Mouse (Mus musculus) cerebellum, adult 2 months (tissue): ENCODE measurements around the gene Klk1.

Experiments
- CTCF ChIP-seq: fragments of 200-500 bp; IDR thresholded peaks from 2 replicates; pipeline ENCODE4 v1.5.1; 2011; ENCODE audit warnings: low read depth, mild to moderate bottlenecking, control low read depth, low read length, moderate library complexity, borderline replicate concordance; ENCODE audit not compliant: insufficient read depth
- POLR2A ChIP-seq: fragments of 200-500 bp; IDR thresholded peaks from 2 replicates; pipeline ENCODE4 v1.6.1; 2011; ENCODE audit warnings: low read length, control low read depth, borderline replicate concordance; ENCODE audit not compliant: insufficient read depth

DNA sequence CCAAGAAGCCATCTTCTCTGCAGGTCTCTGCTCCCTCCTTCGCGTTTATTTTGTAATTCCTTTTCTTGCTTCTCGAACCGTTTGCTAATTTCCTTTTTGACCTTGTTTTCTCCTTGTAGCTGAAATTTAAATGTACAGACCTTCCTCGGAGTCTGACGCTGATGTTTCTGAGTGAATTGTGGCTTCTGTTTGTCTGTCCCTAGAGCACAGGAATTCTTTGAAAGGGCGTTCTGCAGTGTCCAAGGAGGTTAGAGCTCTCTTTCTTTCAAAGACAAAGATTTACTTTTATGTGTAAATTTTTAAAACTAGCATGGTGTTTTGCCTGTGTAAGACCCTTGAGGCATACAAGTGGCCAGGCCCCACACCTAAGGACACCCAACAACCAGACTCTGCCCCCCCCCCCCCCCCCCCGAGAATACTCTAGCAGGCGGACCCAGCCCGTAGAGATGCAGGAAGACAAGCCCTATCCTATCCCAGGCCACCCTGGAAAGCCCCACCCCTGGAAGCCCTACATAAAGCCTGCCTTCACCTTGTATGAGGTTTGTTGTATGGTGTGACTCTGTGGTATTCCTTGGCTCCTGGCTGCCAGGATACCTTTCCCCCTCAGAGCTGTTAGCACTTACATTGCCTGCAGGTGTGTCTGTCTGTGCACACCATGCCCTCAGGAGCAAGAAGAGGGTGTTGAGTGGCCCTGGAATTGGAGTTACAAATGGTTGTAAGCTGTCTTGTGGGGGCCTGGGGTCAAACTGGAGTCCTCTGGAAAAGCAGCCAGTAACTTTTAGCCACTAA lies 51.5 kb downstream of the Klk1 start:
- TF ChIP-seq POLR2A (no peak), CTCF (no peak)
